Mouse (Mus musculus): Measurements from ENCODE around the gene Mdm4. TPM values are rescaled to one million over a fixed set of nuclear protein-coding genes. Genes with fewer than 3 reads are reported as not detected.

Gene Mdm4
- polyA plus RNA-seq, 1 experiment from 2014 or later = 57.6 TPM

- H3K4me3 ChIP-seq (ENCODE audit: low read length) = no peak overlapping the region
- 0 out of 2 replicates have a peak overlapping the region, but pooled peaks have one; percentile 5 for H3K4me2 ChIP-seq (replicated peaks; ENCODE audit: low read depth, low read length)
- H3K27ac ChIP-seq (ENCODE audit: low read depth, low read length) = no peak overlapping the region
- no peaks in the 10 kb centered on the region for H3K36me3 ChIP-seq (ENCODE audit: control insufficient read depth, insufficient read depth, low read length)
- H3K9ac ChIP-seq (ENCODE audit: low read depth, low read length) = no peak overlapping the region
- H3K27me3 ChIP-seq (ENCODE audit: control insufficient read depth, insufficient read depth, low read length) = no peaks in the 10 kb centered on the region
- H3K9me3 ChIP-seq (ENCODE audit: control insufficient read depth, low read length) = no peaks in the 10 kb centered on the region
- H3K4me1 ChIP-seq (ENCODE audit: control insufficient read depth, insufficient read depth, low read length) = peaks cover 7% of the 10 kb centered on the region; the same call in 1 of the 2 replicates
- ATAC-seq (ENCODE audit: low FRiP score, low TSS enrichment) = no peak
- WGBS = 26% methylated on average over 19 of the region's 19 CpGs
These were observed 102.1 kb downstream of the Mdm4 start for GRCm38 (mm10) chr1:132928032-132928906.

- Histone ChIP-seq H3K27ac (ENCODE audit: low read depth, low read length) (no peak overlapping the region), H3K4me3 (ENCODE audit: low read length) (no peak overlapping the region), H3K9ac (ENCODE audit: low read depth, low read length) (no peak overlapping the region), H3K4me2 (replicated peaks; ENCODE audit: low read depth, low read length) (no peak overlapping the region), H3K9me3 (ENCODE audit: control insufficient read depth, low read length) (no peaks in the 10 kb centered on the region), H3K4me1 (ENCODE audit: control insufficient read depth, insufficient read depth, low read length) (peaks cover 7% of the 10 kb centered on the region; the same call in 1 of the 2 replicates), H3K36me3 (ENCODE audit: control insufficient read depth, insufficient read depth, low read length) (no peaks in the 10 kb centered on the region), H3K27me3 (ENCODE audit: control insufficient read depth, insufficient read depth, low read length) (no peaks in the 10 kb centered on the region)
- WGBS = 83% methylated on average over 7 of the region's 7 CpGs
- ATAC-seq (ENCODE audit: low FRiP score, low TSS enrichment) = no peak
These were observed 105.1 kb downstream of the Mdm4 start for GRCm38 (mm10) chr1:132925270-132925669.

GRCm38 (mm10) chr1:132922257-132922656 lies 108.1 kb downstream of the Mdm4 start:
- no peak overlapping the region for H3K4me3 ChIP-seq (ENCODE audit: low read length)

GRCm38 (mm10) chr1:132921071-132921470 lies 109.3 kb downstream of the Mdm4 start:
- Histone ChIP-seq H3K27ac (ENCODE audit: low read depth, low read length) (no peak overlapping the region), H3K36me3 (ENCODE audit: control insufficient read depth, insufficient read depth, low read length) (no peaks in the 10 kb centered on the region), H3K9me3 (ENCODE audit: control insufficient read depth, low read length) (no peaks in the 10 kb centered on the region), H3K4me3 (ENCODE audit: low read length) (no peak overlapping the region), H3K27me3 (ENCODE audit: control insufficient read depth, insufficient read depth, low read length) (no peaks in the 10 kb centered on the region; the same call in 1 of the 2 replicates), H3K9ac (ENCODE audit: low read depth, low read length) (no peak overlapping the region), H3K4me1 (ENCODE audit: control insufficient read depth, insufficient read depth, low read length) (no peaks in the 10 kb centered on the region), H3K4me2 (replicated peaks; ENCODE audit: low read depth, low read length) (0 out of 2 replicates have a peak overlapping the region, but pooled peaks have one; percentile 19)
- no peak for ATAC-seq (ENCODE audit: low FRiP score, low TSS enrichment)
- WGBS = 10% methylated on average over 13 of the region's 13 CpGs

More at GRCm38 (mm10) chr1:132922257-132922656, 108.1 kb downstream of the Mdm4 start:
- Histone ChIP-seq H3K9me3 (ENCODE audit: control insufficient read depth, low read length) (no peaks in the 10 kb centered on the region), H3K4me2 (replicated peaks; ENCODE audit: low read depth, low read length) (no peak overlapping the region), H3K27ac (ENCODE audit: low read depth, low read length) (no peak overlapping the region), H3K36me3 (ENCODE audit: control insufficient read depth, insufficient read depth, low read length) (no peaks in the 10 kb centered on the region), H3K4me1 (ENCODE audit: control insufficient read depth, insufficient read depth, low read length) (no peaks in the 10 kb centered on the region), H3K9ac (ENCODE audit: low read depth, low read length) (no peak overlapping the region), H3K27me3 (ENCODE audit: control insufficient read depth, insufficient read depth, low read length) (no peaks in the 10 kb centered on the region; the same call in 1 of the 2 replicates)
- 94% methylated on average over 9 of the region's 9 CpGs for WGBS
- ATAC-seq (ENCODE audit: low FRiP score, low TSS enrichment) = no peak

- Histone ChIP-seq H3K4me2 (replicated peaks; ENCODE audit: low read depth, low read length) (no peak overlapping the region), H3K27ac (ENCODE audit: low read depth, low read length) (no peak overlapping the region), H3K9ac (ENCODE audit: low read depth, low read length) (no peak overlapping the region), H3K4me3 (ENCODE audit: low read length) (no peak overlapping the region), H3K9me3 (ENCODE audit: control insufficient read depth, low read length) (no peaks in the 10 kb centered on the region), H3K27me3 (ENCODE audit: control insufficient read depth, insufficient read depth, low read length) (no peaks in the 10 kb centered on the region; the same call in 1 of the 2 replicates), H3K4me1 (ENCODE audit: control insufficient read depth, insufficient read depth, low read length) (no peaks in the 10 kb centered on the region), H3K36me3 (ENCODE audit: control insufficient read depth, insufficient read depth, low read length) (no peaks in the 10 kb centered on the region)
- ATAC-seq (ENCODE audit: low FRiP score, low TSS enrichment) = no peak
- 82% methylated on average over 8 of the region's 8 CpGs for WGBS
These were observed 111.1 kb downstream of the Mdm4 start for GRCm38 (mm10) chr1:132919258-132919657.

GRCm38 (mm10) chr1:132918117-132918680 lies 112.2 kb downstream of the Mdm4 start:
- Histone ChIP-seq H3K4me1 (ENCODE audit: control insufficient read depth, insufficient read depth, low read length) (no peaks in the 10 kb centered on the region), H3K27ac (ENCODE audit: low read depth, low read length) (no peak overlapping the region), H3K9me3 (ENCODE audit: control insufficient read depth, low read length) (no peaks in the 10 kb centered on the region), H3K36me3 (ENCODE audit: control insufficient read depth, insufficient read depth, low read length) (no peaks in the 10 kb centered on the region), H3K4me3 (ENCODE audit: low read length) (no peak overlapping the region), H3K27me3 (ENCODE audit: control insufficient read depth, insufficient read depth, low read length) (no peaks in the 10 kb centered on the region; the same call in 1 of the 2 replicates), H3K9ac (ENCODE audit: low read depth, low read length) (no peak overlapping the region), H3K4me2 (replicated peaks; ENCODE audit: low read depth, low read length) (no peak overlapping the region)
- peak; percentile 53 for ATAC-seq (ENCODE audit: low FRiP score, low TSS enrichment)
- 13% methylated on average over 10 of the region's 10 CpGs for WGBS

GRCm38 (mm10) chr1:132917554-132917953 lies 112.8 kb downstream of the Mdm4 start:
- Histone ChIP-seq H3K4me3 (ENCODE audit: low read length) (no peak overlapping the region), H3K36me3 (ENCODE audit: control insufficient read depth, insufficient read depth, low read length) (no peaks in the 10 kb centered on the region), H3K9ac (ENCODE audit: low read depth, low read length) (no peak overlapping the region), H3K27ac (ENCODE audit: low read depth, low read length) (no peak overlapping the region), H3K4me1 (ENCODE audit: control insufficient read depth, insufficient read depth, low read length) (no peaks in the 10 kb centered on the region), H3K9me3 (ENCODE audit: control insufficient read depth, low read length) (no peaks in the 10 kb centered on the region), H3K27me3 (ENCODE audit: control insufficient read depth, insufficient read depth, low read length) (no peaks in the 10 kb centered on the region; the same call in 1 of the 2 replicates), H3K4me2 (replicated peaks; ENCODE audit: low read depth, low read length) (no peak overlapping the region)
- ATAC-seq (ENCODE audit: low FRiP score, low TSS enrichment) = no peak
- 11% methylated on average over 8 of the region's 8 CpGs for WGBS

- no peaks in the 10 kb centered on the region for H3K9me3 ChIP-seq (ENCODE audit: control insufficient read depth, low read length)
- 67% methylated on average over 6 of the region's 6 CpGs for WGBS
- H3K4me1 ChIP-seq (ENCODE audit: control insufficient read depth, insufficient read depth, low read length) = no peaks in the 10 kb centered on the region
- no peaks in the 10 kb centered on the region; the same call in 1 of the 2 replicates for H3K27me3 ChIP-seq (ENCODE audit: control insufficient read depth, insufficient read depth, low read length)
- no peak for ATAC-seq (ENCODE audit: low FRiP score, low TSS enrichment)
- no peak overlapping the region for H3K9ac ChIP-seq (ENCODE audit: low read depth, low read length)
- no peak overlapping the region for H3K4me2 ChIP-seq (replicated peaks; ENCODE audit: low read depth, low read length)
- H3K27ac ChIP-seq (ENCODE audit: low read depth, low read length) = no peak overlapping the region
- no peak overlapping the region for H3K4me3 ChIP-seq (ENCODE audit: low read length)
- H3K36me3 ChIP-seq (ENCODE audit: control insufficient read depth, insufficient read depth, low read length) = no peaks in the 10 kb centered on the region
These were observed 114.4 kb downstream of the Mdm4 start for GRCm38 (mm10) chr1:132915849-132916493.

Data from kidney, embryonic 14.5 days (tissue).